Mouse (Mus musculus): ENCODE measurements around the gene Osbpl6. TPM values are rescaled to one million over a fixed set of nuclear protein-coding genes. Genes with fewer than 3 reads are reported as not detected.

The Osbpl6 gene
- total and polyA plus RNA-seq, 3 experiments: 0.04 TPM; not detected in 2

GRCm38 (mm10) chr2:76418142-76418518, 11.8 kb downstream of the Osbpl6 start:
- Histone ChIP-seq H3K4me1 (ENCODE audit: control insufficient read depth in 1 of 2, insufficient read depth in 2 of 2, low read length in 2 of 2) (no peaks in the 10 kb centered on the region), H3K4me3 (ENCODE audit: control insufficient read depth in 1 of 2, insufficient read depth in 1 of 2, low read depth in 2 of 2, low read length in 2 of 2) (no peak overlapping the region), H3K27me3 (ENCODE audit: control insufficient read depth in 1 of 2, insufficient read depth in 2 of 2, low read length in 2 of 2) (peaks cover 0 to 1% of the 10 kb centered on the region in 2 experiments; a peak in 2 of 4 replicates), H3K79me2 (ENCODE audit: control insufficient read depth, insufficient read depth, low read length, poor library complexity) (no peaks in the 10 kb centered on the region), H3K9me3 (replicated peaks; ENCODE audit: insufficient read depth, low read length) (no peaks in the 10 kb centered on the region), H3K9ac (ENCODE audit: control insufficient read depth, low read depth, low read length, poor library complexity, severe bottlenecking) (no peak overlapping the region), H3K27ac (ENCODE audit: control insufficient read depth, low read depth, low read length) (no peak overlapping the region), H3K36me3 (ENCODE audit: control insufficient read depth in 1 of 2, insufficient read depth in 2 of 2, low read length in 2 of 2) (no peaks in the 10 kb centered on the region)
- no peak for DNase-seq (ENCODE audit: low read depth, low spot score)
- TF ChIP-seq USF1 (IDR thresholded peaks at IDR 0.05; ENCODE audit: low read depth, low read length) (no peak), MYC (IDR thresholded peaks at IDR 0.05; ENCODE audit: low read depth, low read length) (no peak), MAFK (IDR thresholded peaks at IDR 0.05; ENCODE audit: borderline replicate concordance, low read depth, low read length) (no peak), ZC3H11A (IDR thresholded peaks at IDR 0.05; ENCODE audit: low read depth, low read length) (no peak), JUND (IDR thresholded peaks at IDR 0.05; ENCODE audit: low read depth, low read length) (no peak), ZKSCAN1 (IDR thresholded peaks at IDR 0.05; ENCODE audit: low read depth, low read length) (no peak), MYB (IDR thresholded peaks at IDR 0.05; ENCODE audit: low read depth, low read length) (no peak), KAT2A (conservative IDR thresholded peaks at IDR 0.05; ENCODE audit: low read depth, low read length) (no peak), E2F4 (IDR thresholded peaks at IDR 0.05; ENCODE audit: borderline replicate concordance, low read depth, low read length) (no peak), SIN3A (IDR thresholded peaks at IDR 0.05; ENCODE audit: low read length) (no peak), ETS1 (IDR thresholded peaks at IDR 0.05; ENCODE audit: low read depth, low read length) (no peak), ZMIZ1 (IDR thresholded peaks at IDR 0.05; ENCODE audit: low read depth, low read length) (no peak), USF2 (IDR thresholded peaks at IDR 0.05; ENCODE audit: borderline replicate concordance in 1 of 2, insufficient read depth in 1 of 2, low read depth in 1 of 2, low read length in 2 of 2) (no peak), MAZ (IDR thresholded peaks at IDR 0.05; ENCODE audit: low read depth, low read length) (no peak), MXI1 (IDR thresholded peaks at IDR 0.05; ENCODE audit: low read depth, low read length) (no peak), CTCF (IDR thresholded peaks at IDR 0.05 in 2 of 3, conservative IDR thresholded peaks at IDR 0.05 in 1 of 3; ENCODE audit: control insufficient read depth in 1 of 3, insufficient read depth in 1 of 3, low read depth in 2 of 3, low read length in 3 of 3, poor library complexity in 1 of 3, severe bottlenecking in 1 of 3) (no peak), POLR2A (IDR thresholded peaks at IDR 0.05; ENCODE audit: control insufficient read depth in 1 of 2, insufficient read depth in 1 of 2, low read depth in 1 of 2, low read length in 2 of 2, poor library complexity in 1 of 2) (no peak)

- TF ChIP-seq SMC3 (IDR thresholded peaks at IDR 0.05; ENCODE audit: low read depth, low read length) (no peak), ZKSCAN1 (IDR thresholded peaks at IDR 0.05; ENCODE audit: low read depth, low read length) (no peak), CTCF (IDR thresholded peaks at IDR 0.05 in 2 of 3, conservative IDR thresholded peaks at IDR 0.05 in 1 of 3; ENCODE audit: control insufficient read depth in 1 of 3, insufficient read depth in 1 of 3, low read depth in 2 of 3, low read length in 3 of 3, poor library complexity in 1 of 3, severe bottlenecking in 1 of 3) (no peak), CHD1 (IDR thresholded peaks at IDR 0.05; ENCODE audit: low read depth, low read length) (no peak), TAL1 (IDR thresholded peaks at IDR 0.05; ENCODE audit: low read length) (no peak), EP300 (IDR thresholded peaks at IDR 0.05; ENCODE audit: low read depth in 1 of 2, low read length in 2 of 2) (no peak), CHD2 (IDR thresholded peaks at IDR 0.05; ENCODE audit: low read length) (no peak), ETS1 (IDR thresholded peaks at IDR 0.05; ENCODE audit: low read depth, low read length) (no peak), GATA1 (IDR thresholded peaks at IDR 0.05; ENCODE audit: low read depth, low read length) (no peak), POLR2AphosphoS5 (IDR thresholded peaks at IDR 0.05; ENCODE audit: borderline replicate concordance, low read depth, low read length) (no peak), NELFE (IDR thresholded peaks at IDR 0.05; ENCODE audit: low read depth, low read length) (no peak)
- H3K36me3 ChIP-seq (ENCODE audit: control insufficient read depth in 1 of 2, insufficient read depth in 2 of 2, low read length in 2 of 2): no peaks in the 10 kb centered on the region
- no peak overlapping the region for H3K27ac ChIP-seq (ENCODE audit: control insufficient read depth, low read depth, low read length)
- no peaks in the 10 kb centered on the region for H3K4me1 ChIP-seq (ENCODE audit: control insufficient read depth in 1 of 2, insufficient read depth in 2 of 2, low read length in 2 of 2)
- no peak overlapping the region for H3K9ac ChIP-seq (ENCODE audit: control insufficient read depth, low read depth, low read length, poor library complexity, severe bottlenecking)
- no peaks in the 10 kb centered on the region for H3K79me2 ChIP-seq (ENCODE audit: control insufficient read depth, insufficient read depth, low read length, poor library complexity)
- no peak overlapping the region for H3K4me3 ChIP-seq (ENCODE audit: control insufficient read depth in 1 of 2, insufficient read depth in 1 of 2, low read depth in 2 of 2, low read length in 2 of 2)
- no peaks in the 10 kb centered on the region for H3K9me3 ChIP-seq (replicated peaks; ENCODE audit: insufficient read depth, low read length)
- DNase-seq (ENCODE audit: low read depth, low spot score): no peak
- no peaks in the 10 kb centered on the region; a peak in 1 of 4 replicates for H3K27me3 ChIP-seq (ENCODE audit: control insufficient read depth in 1 of 2, insufficient read depth in 2 of 2, low read length in 2 of 2)
These were observed 15.2 kb downstream of the Osbpl6 start for GRCm38 (mm10) chr2:76421411-76421924.

Measured in MEL (cell line).